Mouse (Mus musculus): ENCODE results near the gene Dnajc30. TPM values are rescaled to one million over a fixed set of nuclear protein-coding genes. Genes with fewer than 3 reads are reported as not detected.

The Dnajc30 gene
- polyA plus RNA-seq, 1 experiment: 42.1 TPM

DNA sequence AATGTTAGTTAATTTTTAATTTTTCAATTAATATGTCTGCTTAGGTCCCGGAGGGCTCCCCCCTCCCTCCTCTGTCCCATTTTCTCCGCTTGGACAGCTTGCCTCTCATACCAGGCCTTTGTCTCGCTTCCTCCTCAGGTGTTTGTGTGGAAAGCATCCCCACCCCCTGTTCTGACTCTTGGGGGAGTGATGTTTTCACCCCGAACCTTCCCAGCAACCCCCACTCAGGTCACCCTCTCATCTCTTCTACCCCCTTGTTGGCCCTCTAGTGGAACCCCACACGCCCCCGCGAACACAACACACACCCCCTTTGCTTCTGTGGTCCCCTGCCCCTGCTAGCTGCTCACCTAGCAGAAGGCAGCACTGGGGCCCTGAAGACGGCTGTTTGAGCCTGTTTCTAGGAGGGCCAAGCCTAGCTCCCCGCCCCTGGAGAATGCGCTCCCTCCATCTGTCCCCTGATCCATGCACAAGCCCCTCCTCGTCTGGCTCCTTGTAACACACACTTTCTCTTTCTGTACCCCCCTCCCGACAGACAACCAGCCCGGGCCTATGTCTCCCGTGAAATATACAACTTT is 13.0 kb downstream of the Dnajc30 start:
- Histone ChIP-seq H3K4me3 (replicated peaks) (peak overlapping the region; percentile 56), H3K9me3 (no peaks in the 10 kb centered on the region), H3K4me1 (peaks cover 16% of the 10 kb centered on the region), H3K27me3 (replicated peaks) (peaks cover 69% of the 10 kb centered on the region), H3K36me3 (replicated peaks; ENCODE audit: low read length) (no peaks in the 10 kb centered on the region)
- TF ChIP-seq GATA1 (IDR thresholded peaks at IDR 0.05; ENCODE audit: borderline replicate concordance, low read length): no peak
- no peak for TF ChIP-seq FLI1 (IDR thresholded peaks at IDR 0.05; ENCODE audit: low read length)

DNA sequence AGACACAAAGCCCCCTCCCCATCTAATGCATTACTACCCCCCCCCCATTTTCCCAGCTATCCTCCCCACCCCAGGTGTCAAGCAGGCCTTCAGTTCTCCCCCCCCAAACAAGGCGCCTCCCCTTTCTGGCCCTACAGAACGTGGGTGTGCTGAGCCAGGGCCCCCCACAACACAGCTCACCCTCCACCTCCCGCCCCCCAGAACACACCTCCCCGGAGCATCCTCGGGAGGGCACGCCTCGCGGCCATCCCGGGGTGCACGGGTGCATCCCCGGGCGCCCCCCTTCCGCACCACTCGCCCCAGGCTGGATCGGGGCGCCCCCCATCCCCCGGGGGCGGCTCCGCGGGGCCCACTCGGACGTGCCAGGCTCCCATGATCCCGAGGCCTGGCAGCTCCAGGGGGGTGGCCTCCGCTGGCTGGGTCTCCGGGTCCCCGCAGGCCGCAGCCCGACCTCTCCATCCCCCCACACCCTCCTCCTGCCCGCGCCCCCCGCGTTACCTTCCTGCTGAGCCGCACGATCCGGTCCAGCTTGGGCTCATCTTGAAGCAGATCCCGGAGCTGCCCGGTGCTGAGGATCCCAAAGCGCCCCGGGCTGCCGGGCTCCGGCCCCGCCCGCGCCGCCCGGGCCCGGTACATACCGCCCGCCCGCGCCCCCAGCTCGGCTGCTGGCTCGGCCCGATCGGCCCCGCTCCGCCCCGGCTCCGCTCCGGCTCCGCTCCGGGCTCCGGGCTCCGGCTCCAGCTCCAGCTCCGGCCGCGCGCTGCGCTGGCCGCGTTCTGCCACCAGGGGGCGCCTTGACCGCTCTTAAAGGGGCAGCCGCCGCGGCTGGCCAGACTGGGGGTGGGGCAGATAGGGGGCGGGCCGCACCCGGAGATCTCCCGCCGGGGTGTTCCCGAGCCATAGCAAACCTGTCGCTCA is 13.8 kb downstream of the Dnajc30 start, which contains the start of gene Vps37d:
Vps37d (minus strand) TSS at position 703 of the 918 bp plus-strand sequence.
- Histone ChIP-seq H3K4me3 (replicated peaks) (peak within 1 kb of the TSS; percentile 92), H3K4me1 (peaks cover 16% of the 10 kb centered on the region), H3K27me3 (replicated peaks) (peaks cover 67% of the 10 kb centered on the region), H3K36me3 (replicated peaks; ENCODE audit: low read length) (no peaks in the 10 kb centered on the region), H3K9me3 (no peaks in the 10 kb centered on the region)
- TF ChIP-seq FLI1 (IDR thresholded peaks at IDR 0.05; ENCODE audit: low read length) (no peak), GATA1 (IDR thresholded peaks at IDR 0.05; ENCODE audit: borderline replicate concordance, low read length) (no peak)

DNA sequence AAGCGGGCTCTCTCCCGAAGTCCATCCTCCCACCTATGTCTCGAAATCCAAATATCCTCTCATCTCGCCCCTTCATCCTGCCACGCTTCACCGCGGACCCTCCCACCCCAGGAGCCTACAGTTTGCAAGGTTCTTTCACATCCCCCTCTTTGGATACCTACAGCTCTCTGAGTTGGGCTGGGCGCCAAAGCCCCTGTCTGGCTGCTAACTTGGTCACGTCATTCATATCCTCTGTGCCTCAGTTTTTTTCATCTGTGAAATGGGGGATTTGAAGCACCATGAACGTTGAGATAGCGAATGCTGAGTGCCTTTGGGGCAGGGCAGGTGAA is 14.4 kb downstream of the Dnajc30 start:
- Histone ChIP-seq H3K27me3 (replicated peaks) (peaks cover 70% of the 10 kb centered on the region), H3K4me3 (replicated peaks) (peak overlapping the region; percentile 92), H3K36me3 (replicated peaks; ENCODE audit: low read length) (no peaks in the 10 kb centered on the region), H3K4me1 (peaks cover 16% of the 10 kb centered on the region), H3K9me3 (no peaks in the 10 kb centered on the region)
- TF ChIP-seq FLI1 (IDR thresholded peaks at IDR 0.05; ENCODE audit: low read length) (no peak), GATA1 (IDR thresholded peaks at IDR 0.05; ENCODE audit: borderline replicate concordance, low read length) (no peak)

DNA sequence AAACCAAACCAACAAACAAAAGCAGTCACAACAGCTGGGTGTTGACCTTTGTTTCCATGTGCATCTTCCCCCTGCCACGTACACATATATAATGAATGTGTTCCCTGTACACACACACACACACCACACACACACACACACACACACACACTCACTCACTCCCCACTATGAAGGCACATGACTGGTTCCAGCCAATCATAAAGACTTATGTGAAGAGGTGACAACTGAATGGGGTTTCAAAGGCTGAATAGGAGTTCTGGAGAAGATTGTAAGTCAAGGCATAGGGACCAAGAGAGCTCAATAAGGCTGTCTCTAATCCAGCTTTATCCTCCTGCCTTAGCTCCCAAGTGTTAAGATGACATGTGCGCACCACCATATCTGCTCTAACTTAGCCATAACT is 15.6 kb downstream of the Dnajc30 start:
- no peaks in the 10 kb centered on the region for H3K36me3 ChIP-seq (replicated peaks; ENCODE audit: low read length)
- no peaks in the 10 kb centered on the region for H3K9me3 ChIP-seq
- TF ChIP-seq GATA1 (IDR thresholded peaks at IDR 0.05; ENCODE audit: borderline replicate concordance, low read length) (no peak), FLI1 (IDR thresholded peaks at IDR 0.05; ENCODE audit: low read length) (no peak)
- peaks cover 72% of the 10 kb centered on the region for H3K27me3 ChIP-seq (replicated peaks)
- H3K4me3 ChIP-seq (replicated peaks): no peak overlapping the region
- H3K4me1 ChIP-seq: peaks cover 16% of the 10 kb centered on the region

DNA sequence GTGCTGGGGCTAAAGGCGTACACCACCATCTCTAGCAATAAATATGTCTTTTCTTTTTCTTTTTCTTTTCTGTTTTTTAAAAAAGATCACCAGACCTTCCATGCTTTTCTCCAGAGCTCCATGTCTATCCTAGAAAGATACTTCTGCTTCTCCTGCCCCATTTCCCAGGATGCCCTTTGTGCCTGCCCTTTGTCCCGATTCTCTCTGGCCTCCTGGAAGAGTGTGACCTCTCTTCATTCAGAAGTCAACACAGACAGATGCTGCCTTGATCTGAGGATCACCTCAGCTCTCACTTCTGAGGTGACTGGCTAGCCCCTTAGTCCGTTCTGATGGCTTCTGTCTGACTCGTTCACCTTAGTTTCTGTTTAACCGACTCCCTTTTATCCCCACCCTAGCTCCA is 16.5 kb downstream of the Dnajc30 start:
- Histone ChIP-seq H3K4me3 (replicated peaks) (no peak overlapping the region), H3K36me3 (replicated peaks; ENCODE audit: low read length) (no peaks in the 10 kb centered on the region), H3K27me3 (replicated peaks) (peaks cover 72% of the 10 kb centered on the region), H3K9me3 (no peaks in the 10 kb centered on the region), H3K4me1 (peaks cover 16% of the 10 kb centered on the region)
- TF ChIP-seq FLI1 (IDR thresholded peaks at IDR 0.05; ENCODE audit: low read length): no peak
- TF ChIP-seq GATA1 (IDR thresholded peaks at IDR 0.05; ENCODE audit: borderline replicate concordance, low read length): no peak

DNA sequence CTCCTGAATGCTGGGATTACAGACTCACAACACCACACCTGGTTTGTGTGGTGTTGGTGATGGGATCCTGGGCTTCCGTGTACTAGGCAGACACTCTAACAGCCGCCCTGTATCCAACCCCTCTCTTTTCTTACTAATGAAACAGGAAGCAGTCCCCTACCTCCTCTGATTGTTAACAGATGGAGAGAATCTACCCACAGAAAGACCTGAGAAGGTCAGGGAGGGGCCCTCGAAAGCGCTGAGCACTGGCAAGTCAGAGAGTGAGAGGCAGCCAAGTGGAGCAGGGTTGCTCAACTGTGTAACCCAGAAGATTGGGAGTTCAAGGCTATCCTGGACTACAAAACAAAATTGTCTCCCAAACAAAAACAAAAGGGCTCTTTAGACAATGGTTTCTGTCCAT is 22.9 kb downstream of the Dnajc30 start:
- Histone ChIP-seq H3K9me3 (peaks cover 3% of the 10 kb centered on the region; the same call in 1 of the 2 replicates), H3K4me3 (replicated peaks) (no peak overlapping the region), H3K36me3 (replicated peaks; ENCODE audit: low read length) (no peaks in the 10 kb centered on the region), H3K4me1 (peaks cover 2% of the 10 kb centered on the region; the same call in 1 of the 2 replicates), H3K27me3 (replicated peaks) (peaks cover 84% of the 10 kb centered on the region)
- TF ChIP-seq GATA1 (IDR thresholded peaks at IDR 0.05; ENCODE audit: borderline replicate concordance, low read length) (no peak), FLI1 (IDR thresholded peaks at IDR 0.05; ENCODE audit: low read length) (no peak)

DNA sequence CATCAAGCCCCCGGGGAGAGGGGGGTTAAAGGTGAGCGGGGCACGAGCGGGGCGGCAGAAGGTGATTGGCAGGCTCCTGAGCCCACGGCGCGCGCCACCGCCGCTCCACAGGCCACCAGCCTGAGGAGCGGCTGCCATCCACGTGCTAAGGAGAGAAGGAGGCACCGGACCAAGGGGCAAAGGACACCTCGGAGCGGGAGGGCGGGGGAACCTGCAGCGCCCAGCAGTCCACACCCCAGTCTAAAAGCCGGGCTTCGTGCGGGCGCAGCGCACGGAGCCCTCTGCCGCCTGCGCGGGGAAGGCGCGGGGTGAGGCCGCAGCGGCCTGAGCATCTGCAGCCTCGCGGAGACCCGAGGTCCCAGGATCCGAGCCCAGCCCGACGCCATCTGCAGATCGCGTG is 25.7 kb downstream of the Dnajc30 start, which contains the start of gene Mlxipl:
Mlxipl (plus strand) TSS at position 238 of the 400 bp plus-strand sequence.
- H3K4me1 ChIP-seq: 0 out of 2 replicates have a peak, but pooled peaks cover 2% of the 10 kb centered on the region
- H3K4me3 ChIP-seq (replicated peaks): no peak within 1 kb of the TSS
- TF ChIP-seq FLI1 (IDR thresholded peaks at IDR 0.05; ENCODE audit: low read length) (no peak), GATA1 (IDR thresholded peaks at IDR 0.05; ENCODE audit: borderline replicate concordance, low read length) (no peak)
- no peaks in the 10 kb centered on the region for H3K36me3 ChIP-seq (replicated peaks; ENCODE audit: low read length)
- peaks cover 3% of the 10 kb centered on the region; the same call in 1 of the 2 replicates for H3K9me3 ChIP-seq
- H3K27me3 ChIP-seq (replicated peaks): peaks cover 80% of the 10 kb centered on the region

DNA sequence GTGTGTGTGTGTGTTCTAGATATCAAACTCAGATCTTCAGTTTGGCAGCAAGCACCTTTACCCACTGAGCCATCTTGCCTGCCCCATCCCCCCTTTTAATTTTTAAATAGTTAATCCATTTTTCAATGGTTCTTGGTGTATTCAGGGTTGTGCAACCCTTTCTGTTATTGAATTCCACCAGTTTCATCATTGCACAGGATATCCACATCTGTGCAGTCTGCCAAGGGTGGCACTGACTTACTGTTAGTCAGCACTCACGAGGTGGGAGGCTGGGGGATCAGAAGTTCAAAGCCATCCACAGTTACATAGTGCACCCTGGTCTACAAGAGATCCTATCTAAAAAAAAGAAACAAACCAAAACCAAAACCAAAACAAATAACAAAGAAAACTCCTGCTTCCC is 37.0 kb downstream of the Dnajc30 start:
- Histone ChIP-seq H3K4me1 (0 out of 2 replicates have a peak, but pooled peaks cover 7% of the 10 kb centered on the region), H3K27me3 (replicated peaks) (peaks cover 60% of the 10 kb centered on the region), H3K36me3 (replicated peaks; ENCODE audit: low read length) (no peaks in the 10 kb centered on the region), H3K9me3 (peaks cover 15% of the 10 kb centered on the region), H3K4me3 (replicated peaks) (no peak overlapping the region)
- TF ChIP-seq GATA1 (IDR thresholded peaks at IDR 0.05; ENCODE audit: borderline replicate concordance, low read length) (no peak), FLI1 (IDR thresholded peaks at IDR 0.05; ENCODE audit: low read length) (no peak)

DNA sequence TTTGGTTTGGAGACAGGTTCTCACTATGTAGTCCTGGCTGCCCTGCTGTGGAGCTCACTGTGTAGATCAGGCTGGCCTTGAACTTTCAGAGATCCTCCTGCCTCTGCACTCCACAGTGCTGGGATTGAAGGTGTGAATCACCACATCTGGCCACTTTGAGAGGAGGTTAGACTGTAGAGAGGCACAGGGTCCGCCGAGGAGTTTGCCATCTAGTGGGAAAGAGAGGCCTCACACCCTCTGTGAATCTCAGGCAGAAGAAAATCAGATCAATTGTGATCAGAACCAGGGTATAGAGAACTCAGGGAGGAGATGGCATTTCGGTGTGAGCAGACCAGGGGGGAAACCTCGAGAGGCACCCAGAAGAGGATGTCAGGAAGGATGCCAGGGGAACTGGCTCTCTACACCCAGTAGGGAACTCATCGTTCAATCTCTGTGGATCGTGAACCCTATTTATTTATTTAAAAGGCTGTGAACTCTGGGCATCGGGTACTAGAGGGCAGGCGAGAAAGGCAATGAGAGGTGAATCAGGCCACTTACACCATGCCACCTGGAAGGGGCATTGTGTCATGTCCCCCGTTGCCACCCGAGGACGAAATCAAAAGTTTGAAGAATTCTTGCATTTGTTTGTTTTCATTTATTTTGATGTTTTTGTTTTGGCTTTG is 40.1 kb downstream of the Dnajc30 start:
- peaks cover 72% of the 10 kb centered on the region for H3K27me3 ChIP-seq (replicated peaks)
- peaks cover 19% of the 10 kb centered on the region for H3K4me1 ChIP-seq
- TF ChIP-seq FLI1 (IDR thresholded peaks at IDR 0.05; ENCODE audit: low read length) (no peak), GATA1 (IDR thresholded peaks at IDR 0.05; ENCODE audit: borderline replicate concordance, low read length) (no peak)
- H3K9me3 ChIP-seq: peaks cover 6% of the 10 kb centered on the region
- H3K36me3 ChIP-seq (replicated peaks; ENCODE audit: low read length): no peaks in the 10 kb centered on the region
- H3K4me3 ChIP-seq (replicated peaks): no peak overlapping the region
